Mouse (Mus musculus): Measurements from ENCODE around the gene Fnip2.

GRCm38 (mm10) chr3:79478400-79478799, 89.2 kb downstream of the Fnip2 start:
- TF ChIP-seq CTCF (IDR thresholded peaks at IDR 0.05; ENCODE audit: borderline replicate concordance, extremely low read depth, insufficient read depth, insufficient read length) (no peak), POLR2A (IDR thresholded peaks at IDR 0.05; ENCODE audit: borderline replicate concordance, extremely low read depth, insufficient read depth, insufficient read length, poor library complexity, severe bottlenecking) (no peak)
